Mouse (Mus musculus) gastrocnemius, postnatal 36 days (tissue): ENCODE measurements around the gene Kirrel3. TPM values are rescaled to one million over a fixed set of nuclear protein-coding genes. Genes with fewer than 3 reads are reported as not detected.
A peak's percentile ranks its signal among the peaks of the same experiment; 100 is the strongest.

Experiments used
- DNase-seq, 2 experiments: peaks; one replicate each; pipeline ENCODE4 v3.0.0; 2022
- intact Hi-C: fragments of 180-260 bp; cut with DNase I; formaldehyde crosslinking; loops from one replicate; pipeline ENCODE4 v1.15.1; 2025
- total RNA-seq, 2 experiments: library from RNA; stranded (reverse); gene quantifications; 2 replicates each; pipeline ENCODE4 v1.2.3; 2021

Kirrel3 gene
- total RNA-seq, 2 experiments from 2014 or later: 0.51 to 0.54 TPM

DNA sequence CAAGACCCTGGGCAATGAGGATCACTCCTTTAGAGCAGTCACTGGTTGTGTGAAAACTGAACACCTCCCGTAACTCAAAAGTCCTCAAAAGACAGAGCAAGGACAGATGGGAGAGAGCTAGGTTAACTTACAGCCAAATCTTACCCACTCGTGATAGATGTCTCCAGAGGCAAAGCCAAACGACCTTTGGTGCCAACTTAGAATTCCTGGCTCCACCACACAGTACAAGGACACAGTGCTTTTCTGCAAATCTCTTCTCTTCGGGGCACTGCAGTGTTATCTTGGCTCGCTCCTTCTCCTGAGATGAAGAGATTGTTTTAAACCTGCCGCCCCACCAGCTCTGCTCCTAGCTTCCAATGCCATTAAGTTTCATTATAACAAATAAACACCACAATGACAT lies 437.0 kb downstream of the Kirrel3 start:
- intact Hi-C loops: no loop called here
- no peak for DNase-seq

DNA sequence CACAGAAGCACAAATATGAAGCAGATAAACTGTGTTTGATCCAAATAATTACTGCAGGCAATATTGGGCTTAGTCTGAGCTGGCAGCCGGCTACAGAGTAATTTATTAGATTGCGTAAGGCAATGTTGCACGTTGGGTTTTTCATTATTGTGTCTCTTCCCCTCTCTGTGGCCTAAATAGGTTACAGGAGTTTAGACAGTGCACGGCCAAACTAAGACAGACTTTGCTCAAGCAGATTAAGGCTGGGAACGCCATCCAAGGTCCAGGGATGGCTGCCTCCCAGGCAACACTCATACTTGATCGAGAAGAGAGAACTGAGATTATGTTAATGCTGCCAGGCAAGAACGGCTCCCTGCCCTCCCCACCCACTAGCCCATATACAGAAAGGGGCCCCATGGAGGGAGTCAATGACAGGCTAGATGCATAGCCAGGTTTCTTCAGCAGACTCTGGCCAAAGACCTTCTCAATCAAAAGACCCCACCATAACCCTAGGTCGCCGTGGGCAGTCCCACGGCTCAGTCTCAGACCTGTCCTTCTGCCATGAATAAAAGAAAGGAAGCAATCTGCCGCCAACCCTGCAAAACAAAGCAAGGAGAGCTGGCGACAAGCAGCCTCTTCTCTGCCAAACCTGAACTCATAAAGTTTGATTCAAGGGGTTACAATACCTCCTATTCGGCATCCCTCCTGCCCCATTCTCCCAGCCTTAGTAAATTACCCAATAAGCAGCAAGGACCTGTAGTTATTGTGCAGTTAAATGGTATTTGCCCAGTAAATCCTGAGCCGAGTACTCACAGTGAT lies 437.6 kb downstream of the Kirrel3 start:
- intact Hi-C loops: no loop called here
- DNase-seq: no peak

DNA sequence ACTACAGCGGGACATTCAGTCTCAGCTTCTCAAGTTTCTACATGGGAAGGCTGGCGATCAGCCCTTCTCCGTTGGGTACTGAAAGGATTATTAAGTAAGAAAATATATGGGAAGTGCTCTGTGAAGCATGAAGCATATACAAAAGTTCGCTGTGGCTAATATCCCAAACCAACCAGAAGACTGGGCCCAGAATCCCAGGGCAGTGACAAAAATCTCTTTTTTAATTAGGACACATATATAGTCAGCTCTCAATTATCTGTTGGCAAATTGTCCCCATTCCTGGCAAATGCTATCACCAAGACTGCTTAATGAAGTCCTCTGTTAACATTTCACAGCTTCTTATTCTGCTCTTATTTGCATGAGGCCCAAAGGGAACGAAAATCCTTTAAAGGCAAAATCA lies 439.9 kb downstream of the Kirrel3 start:
- intact Hi-C loops: no loop called here
- no peak for DNase-seq

DNA sequence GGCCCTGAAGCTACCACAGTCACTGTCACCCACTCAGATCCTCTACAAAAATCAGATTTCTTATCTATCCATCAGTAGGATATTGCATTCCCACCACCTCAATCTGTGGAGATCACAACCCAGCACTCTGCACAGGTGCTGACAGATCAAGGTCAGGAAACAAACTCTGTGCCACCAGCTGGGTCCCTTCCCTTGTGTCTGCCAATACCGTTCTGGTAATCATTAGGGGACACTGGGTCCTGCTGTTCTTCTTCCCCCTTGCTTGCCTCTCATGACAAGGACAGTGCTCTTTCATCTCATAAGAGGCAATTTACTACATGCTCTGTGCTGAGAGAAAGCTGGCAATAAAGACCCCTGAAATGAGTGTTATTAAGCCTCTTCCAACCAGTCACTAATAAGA lies 444.7 kb downstream of the Kirrel3 start:
- DNase-seq: no peak
- intact Hi-C loops: no loop called here

DNA sequence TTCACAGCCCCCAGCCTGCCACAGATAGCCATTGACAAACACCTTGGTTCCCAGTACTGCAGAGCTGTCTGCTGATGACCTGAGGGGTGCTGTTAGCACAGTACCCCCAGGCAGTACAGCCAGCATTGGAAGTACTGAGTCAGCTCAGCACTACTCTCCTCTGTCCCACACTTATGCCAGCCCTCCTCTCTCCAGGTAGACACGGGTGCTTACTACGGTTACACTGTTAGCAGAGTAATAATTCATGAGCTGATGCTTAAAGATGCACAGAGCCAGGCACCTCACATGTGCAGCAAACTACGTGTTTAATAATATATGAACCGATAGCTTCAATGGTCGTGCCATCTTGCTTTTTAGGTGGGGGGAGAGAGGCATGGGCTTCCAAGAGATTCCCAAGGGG lies 452.4 kb downstream of the Kirrel3 start:
- intact Hi-C loops: no loop called here
- DNase-seq: no peak

DNA sequence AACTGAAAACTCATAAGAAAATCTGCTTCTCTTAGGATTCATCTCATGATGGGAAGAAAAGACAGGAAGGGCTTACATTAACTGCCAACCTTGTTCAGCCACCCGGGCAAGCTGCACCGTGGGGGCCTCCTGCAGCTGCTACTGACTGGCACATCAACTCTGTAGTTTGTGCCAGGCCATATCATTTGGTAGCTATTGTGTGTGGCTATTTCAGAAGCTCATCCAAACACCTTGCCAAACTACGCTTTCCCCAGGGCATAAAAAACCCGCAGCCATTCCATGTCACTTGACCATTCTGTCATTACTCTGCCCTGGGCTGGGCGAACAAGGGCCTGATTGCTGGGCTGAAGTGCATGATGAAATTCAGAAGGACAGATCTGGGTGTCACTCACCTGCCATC lies 453.9 kb downstream of the Kirrel3 start:
- intact Hi-C loops: no loop called here
- no peak for DNase-seq

DNA sequence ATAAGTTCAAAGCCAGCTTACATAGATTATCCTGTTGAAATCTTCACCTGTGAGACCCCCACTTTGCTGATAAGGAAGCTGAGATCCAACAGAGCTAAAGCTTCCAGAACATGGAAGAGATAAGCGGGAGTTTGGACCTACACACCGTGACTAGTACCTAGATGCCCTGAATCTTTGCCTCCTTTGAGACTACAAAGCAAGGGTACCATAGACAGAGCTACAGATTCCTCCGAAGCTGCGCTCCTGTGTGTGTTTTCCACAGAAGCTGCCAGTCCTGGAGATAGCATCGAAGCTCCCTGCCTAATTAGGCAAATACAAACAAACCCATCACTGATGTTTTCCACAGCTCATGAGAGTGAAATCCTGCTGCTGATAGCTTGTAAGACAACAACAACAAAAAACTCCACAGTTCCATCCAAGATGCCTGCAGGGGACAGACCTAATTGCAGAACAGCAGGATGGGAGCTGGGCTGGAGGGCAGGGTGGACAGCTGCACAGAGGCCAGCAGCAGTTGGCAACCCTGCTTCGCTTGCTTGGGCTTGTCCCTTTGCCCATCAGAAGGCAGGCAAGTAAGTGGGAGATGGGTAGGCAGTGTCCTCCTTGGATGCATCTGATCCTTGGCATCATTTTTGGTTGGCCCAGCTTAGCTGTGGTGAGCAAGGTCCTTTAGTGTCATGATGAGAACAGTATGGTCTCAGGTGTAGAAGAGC lies 456.6 kb downstream of the Kirrel3 start:
- intact Hi-C loops: no loop called here
- no peak for DNase-seq

DNA sequence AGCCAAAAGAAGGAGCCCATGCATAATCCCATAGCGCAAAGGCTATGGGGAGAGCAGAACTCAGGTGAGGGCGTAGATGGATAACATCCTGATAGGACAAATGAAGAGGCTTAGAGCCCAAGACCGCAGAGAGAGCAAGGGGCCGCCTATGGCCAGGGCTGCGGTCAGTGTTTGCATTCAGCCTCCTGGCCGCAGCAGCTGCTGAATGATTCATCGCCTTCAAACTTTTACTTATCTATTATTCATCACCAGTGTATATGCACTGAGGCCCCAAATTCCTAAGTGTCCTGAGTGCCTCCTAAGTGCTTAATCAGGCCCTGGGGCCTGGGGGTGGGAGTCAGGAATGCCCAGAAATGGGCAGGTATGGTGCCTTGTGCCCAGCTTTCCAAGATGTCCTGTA lies 457.3 kb downstream of the Kirrel3 start:
- DNase-seq: no peak
- intact Hi-C loops: no loop called here

DNA sequence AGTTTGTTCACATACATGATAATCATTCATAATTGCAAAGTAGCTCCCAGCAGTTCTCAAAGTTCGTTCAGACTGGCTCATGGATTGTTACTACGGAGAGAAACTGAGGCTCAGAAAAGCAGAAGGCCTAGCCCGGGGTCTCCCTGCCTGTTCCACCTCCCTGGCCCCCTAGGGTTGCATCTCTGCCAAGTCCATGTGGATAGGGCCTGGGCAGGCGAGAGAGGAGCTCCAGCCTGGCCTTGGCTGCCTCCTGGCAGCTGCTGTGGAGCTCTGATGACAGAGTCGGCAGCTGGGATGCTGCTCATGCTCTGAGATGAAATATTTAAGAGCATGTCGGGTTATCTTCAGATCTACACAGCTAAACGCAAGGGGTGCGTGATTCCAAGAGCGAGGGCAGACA lies 459.6 kb downstream of the Kirrel3 start:
- intact Hi-C loops: no loop called here
- DNase-seq: no peak

DNA sequence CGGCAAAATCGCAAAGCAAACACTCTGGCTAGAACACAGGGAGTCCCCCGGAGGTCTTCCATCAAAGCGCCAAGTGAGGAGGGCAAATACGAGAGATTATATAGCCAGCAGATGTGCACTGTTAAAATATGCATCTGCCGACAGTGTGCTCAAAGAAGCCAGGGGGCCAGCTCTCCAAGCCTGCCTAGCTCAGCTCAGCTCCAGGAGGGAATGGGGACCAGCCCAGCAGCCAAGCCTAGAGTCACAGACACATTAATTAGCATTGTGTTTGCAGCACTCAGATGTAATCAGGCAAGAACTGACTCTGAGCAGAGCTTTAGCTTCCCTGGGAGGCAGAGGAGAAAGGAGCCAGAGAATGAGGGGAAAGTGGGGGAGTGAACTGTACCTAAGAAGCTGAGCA lies 461.6 kb downstream of the Kirrel3 start:
- intact Hi-C loops: no loop called here
- no peak for DNase-seq

DNA sequence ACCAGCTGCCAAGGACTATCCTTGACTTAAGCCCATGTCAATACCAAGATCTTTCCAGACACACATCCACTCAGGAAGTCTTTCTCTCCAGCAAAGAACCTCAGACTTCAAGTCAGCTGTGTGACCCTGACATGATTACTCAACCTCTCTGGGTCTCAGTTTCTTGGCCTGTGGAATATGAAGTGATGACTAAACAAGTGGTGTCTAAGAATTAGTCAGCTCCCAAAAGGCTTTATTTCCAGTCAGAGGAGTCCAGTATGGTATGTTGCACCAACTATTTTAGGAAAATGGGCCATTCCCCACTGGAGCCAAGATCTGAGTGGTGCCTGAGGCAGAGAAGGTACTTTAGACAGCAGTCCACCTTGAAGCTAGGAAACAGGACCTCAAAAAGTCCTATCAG lies 462.0 kb downstream of the Kirrel3 start:
- intact Hi-C loops: no loop called here
- DNase-seq: no peak

DNA sequence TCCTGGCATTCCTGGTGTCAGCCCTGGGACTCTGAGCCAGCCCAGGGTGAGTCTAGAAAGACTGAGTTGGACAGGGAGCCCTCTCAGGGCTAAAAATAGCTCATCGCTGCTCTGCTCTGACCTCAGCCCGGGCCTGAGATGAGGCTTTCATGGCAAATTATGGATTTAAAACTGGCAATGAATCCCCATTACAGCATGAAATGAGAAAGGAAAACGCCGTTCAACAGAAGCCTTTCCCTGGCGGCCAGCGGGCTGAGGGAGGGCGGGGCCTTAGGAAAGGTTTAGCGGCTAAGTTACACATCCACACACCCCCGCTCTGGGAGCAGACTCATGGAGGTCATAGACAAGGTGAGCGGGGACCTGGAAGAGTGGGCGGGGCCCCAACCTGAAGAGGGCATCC lies 467.7 kb downstream of the Kirrel3 start:
- intact Hi-C loops: no loop called here

DNA sequence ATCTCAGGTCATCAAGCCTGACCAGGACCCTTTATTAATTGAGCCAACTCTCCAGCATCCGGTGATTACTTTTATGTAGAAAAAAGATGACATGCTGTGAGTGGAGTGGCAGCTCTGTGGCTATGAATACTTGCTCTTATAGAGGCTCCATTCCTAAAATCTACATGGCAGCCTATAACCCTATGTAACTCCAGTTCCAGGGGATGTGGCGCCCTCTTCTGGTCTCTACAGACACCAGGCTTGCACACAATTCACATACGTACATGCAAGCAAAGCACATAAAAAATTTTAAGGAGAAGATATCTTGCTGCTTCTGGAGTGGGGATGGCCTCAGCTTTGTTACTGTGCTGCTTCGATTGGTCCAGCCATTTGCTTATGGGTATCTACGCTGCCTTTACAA lies 468.5 kb downstream of the Kirrel3 start:
- DNase-seq: no peak
- intact Hi-C loops: no loop called here

More for the DNA sequence above, 467.7 kb downstream of the Kirrel3 start:
- peak in 1 of 2 experiments; percentile 11 for DNase-seq

DNA sequence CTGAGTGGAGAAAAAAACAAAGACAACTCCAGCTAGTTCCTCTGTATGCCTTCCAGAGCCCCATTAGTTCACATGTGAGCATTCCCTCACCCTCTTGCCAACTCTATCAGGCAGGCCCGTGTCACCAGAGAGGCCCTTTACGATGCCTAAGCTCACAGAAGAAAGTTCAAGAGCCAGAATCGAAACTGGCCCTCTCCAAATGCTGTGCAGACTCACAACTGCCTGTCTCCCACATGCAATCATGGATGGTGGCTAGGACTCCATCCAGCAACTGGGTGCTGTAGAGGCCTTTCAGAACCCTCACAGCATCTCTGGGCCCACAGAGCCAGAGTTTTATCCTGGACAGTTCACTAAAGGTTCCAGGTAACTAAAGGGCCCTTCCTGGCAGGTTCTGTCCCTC lies 470.8 kb downstream of the Kirrel3 start:
- intact Hi-C loops: no loop called here
- no peak for DNase-seq

DNA sequence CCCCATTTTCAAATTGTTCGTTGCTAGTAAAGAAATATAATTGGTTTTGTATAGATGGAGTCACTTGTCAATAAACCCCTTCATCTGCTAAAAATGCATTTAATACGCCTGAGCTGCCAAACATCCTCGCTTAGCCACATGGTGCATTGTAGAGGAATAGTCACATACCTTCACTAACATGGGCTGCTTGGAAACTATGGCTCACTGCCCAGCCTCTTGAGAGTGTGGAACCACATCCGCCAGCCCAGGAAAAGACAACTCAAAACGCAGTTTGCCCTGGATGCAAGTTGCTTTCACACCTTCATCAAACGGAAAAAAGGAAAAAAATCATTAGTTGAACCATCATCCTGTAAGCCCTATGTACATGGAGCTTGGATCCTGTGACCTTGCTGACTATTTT lies 472.0 kb downstream of the Kirrel3 start:
- intact Hi-C loops: no loop called here
- no peak for DNase-seq

DNA sequence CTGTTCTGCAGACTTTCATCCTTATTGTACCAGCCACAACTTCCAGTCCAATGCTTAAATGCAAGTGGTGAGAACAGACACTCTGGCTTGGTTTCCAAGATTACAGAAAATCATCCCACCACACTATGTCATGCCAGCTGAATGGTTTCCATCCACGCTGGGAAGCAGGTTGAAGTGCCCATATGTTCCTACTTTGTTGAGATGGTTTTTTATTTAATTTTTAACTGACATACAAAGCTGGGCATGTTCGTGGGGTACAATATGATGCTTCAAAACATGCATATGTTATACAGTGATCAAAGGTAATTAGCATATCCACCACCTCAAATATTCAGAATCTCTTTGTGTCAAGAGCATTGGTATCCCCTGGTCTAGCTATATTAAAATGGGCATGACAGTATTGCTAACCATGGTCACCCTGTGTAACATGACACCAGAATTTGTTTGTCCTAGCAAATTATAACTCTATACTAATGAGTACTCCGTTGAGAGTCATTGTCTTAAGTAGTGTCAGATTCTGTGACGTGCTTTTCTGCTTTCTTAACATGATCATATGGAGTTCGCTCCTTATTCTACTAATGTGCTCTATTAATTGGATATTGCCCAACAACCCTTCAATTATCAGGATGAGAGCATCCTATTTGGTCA lies 472.6 kb downstream of the Kirrel3 start:
- intact Hi-C loops: no loop called here
- DNase-seq: no peak

DNA sequence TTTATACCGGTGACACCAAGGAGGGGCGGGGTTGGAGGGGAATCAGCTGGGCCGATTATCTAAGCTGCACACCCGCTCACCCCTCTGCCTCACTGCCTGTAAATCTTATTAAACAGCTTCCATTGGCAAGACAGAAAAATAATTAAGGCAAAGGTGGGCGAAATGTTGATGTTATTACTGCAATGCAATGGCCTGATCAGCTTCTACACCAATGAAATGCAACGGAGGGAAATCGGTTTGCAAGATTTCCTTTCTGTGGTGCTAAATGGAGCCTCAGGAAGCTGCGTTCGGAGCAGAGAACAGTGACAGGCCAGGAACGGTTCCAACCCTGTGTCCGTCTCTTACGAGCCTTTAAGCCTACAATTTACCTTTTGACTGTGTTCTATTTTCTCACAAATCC lies 475.0 kb downstream of the Kirrel3 start:
- intact Hi-C loops: no loop called here
- DNase-seq: no peak

DNA sequence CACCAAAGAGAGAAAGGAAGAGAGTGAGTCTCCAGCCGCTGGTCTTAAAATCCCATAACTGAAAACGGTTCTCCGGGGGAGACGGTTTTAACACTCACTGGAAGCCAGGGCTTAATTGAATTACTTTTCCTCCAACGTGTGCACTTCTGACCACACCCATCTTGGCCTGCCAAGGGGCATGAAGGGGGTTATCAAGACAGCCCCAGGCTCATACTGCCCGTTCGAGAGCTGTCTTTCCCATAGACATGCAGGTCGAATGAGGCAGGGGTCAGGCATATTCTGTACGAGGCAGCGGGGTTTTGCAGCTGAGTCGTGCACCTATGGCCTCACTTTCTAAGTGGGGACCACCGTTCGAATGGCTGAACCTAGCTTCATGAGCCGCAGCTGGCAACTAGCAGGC lies 475.5 kb downstream of the Kirrel3 start:
- intact Hi-C loops: no loop called here

DNA sequence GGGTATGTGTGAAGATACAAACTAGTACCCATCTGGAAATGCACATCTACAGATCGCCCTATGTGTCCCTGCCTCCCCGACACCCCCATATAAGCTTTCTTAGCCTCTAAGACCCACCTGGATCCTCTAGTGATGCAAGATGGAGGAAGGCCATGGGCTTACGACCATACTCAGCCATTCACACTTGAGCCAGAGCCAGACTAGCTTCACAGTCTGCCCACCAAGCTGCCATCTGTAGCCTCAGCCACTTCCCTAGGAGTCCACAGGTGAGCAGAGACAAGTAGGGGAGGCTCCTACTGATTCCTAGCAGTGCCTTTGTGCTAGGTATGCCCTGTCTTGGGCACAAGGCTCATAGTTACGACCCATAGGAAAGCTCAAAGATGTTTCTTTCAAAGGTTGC lies 476.6 kb downstream of the Kirrel3 start:
- intact Hi-C loops: no loop called here
- no peak for DNase-seq

More for the DNA sequence above, 475.5 kb downstream of the Kirrel3 start:
- DNase-seq: no peak

DNA sequence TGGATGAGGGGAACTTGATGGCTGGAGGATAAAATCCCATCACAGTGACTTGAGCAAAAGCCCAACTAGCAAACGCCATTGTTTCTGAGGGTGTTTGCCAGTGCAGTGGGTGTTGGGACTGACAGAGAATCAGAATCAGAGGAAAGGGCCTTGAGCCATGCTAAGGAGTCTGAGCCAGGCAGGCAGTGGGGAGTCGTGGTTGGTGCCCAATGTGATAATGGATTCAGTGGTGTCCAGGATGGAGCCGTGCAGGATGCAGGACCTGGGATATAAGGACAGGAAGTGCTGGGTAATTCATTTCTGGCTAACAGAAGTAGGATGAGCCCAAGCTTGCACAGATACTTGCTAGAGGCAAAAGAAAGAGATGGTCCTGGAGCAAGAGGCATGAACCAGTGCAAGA lies 477.9 kb downstream of the Kirrel3 start:
- DNase-seq: no peak
- intact Hi-C loops: no loop called here

DNA sequence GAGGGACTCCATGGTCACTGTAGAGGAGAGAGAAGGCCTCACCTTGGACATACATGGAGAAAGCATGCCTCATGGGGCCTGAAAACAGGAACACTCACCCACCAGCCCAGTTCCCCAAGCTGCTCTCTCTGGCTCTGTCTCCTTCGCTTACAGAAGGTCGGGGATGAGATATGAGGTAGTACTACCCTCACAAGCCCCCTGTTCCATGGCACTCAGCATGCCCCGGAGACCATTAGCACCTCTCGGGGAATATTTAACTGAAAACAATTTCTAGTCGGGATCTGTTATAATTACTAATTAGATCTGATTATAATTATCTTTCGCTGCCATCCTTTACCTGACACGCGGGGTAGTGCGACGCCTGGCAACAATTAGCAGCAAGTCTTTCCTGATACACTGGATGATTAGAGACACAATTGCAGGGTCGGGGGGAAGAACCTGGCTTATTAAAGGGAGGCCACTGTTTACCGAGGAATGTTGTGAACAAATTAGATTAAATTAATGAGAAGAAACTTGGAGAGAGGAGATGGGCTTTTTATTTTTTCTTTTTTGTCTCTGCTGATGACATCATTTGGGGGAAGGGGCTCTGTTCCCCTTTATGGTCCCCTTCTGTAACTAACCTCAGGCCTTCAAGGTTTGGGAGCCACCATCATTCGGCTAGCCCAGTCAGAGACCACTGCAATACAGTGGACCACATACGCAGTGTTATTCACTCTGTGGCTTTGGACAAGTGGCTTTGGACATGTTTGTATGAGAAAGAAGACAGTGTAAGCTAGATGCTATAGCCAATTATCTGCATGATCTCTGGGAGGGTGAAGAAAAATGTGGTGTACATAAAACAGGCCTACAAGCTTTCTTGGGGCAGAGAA lies 478.7 kb downstream of the Kirrel3 start:
- DNase-seq: no peak

More for the DNA sequence above, 478.7 kb downstream of the Kirrel3 start:
- intact Hi-C loops: no loop called here
